Mouse (Mus musculus) embryonic facial prominence, embryonic 11.5 days (tissue): ENCODE data around the gene Wnt7a. TPM values are rescaled to one million over a fixed set of nuclear protein-coding genes. Genes with fewer than 3 reads are reported as not detected.

Experiments used
- ATAC-seq: fragments of 200-750 bp; cut with Nextera tagmentation; replicated peaks from 2 replicates; pipeline ENCODE4 v1.8.0; 2017; ENCODE audit warnings: low read depth; ENCODE audit not compliant: insufficient number of reproducible peaks, low FRiP score, low TSS enrichment
- DNase-seq: peaks from one replicate; pipeline ENCODE4 v3.0.0-alpha.2; 2015; ENCODE audit warnings: low spot score
- H3K27ac ChIP-seq: fragments of 300-500 bp; sonication (generic); replicated peaks from 2 replicates; pipeline ENCODE4 v1.5.1; 2014; ENCODE audit warnings: mild to moderate bottlenecking, low read depth, low read length, control low read depth
- H3K27me3 ChIP-seq: fragments of 300-500 bp; sonication (generic); 2 replicates; pipeline ENCODE4 v1.6.1; 2014; ENCODE audit warnings: mild to moderate bottlenecking, low read length, moderate library complexity, mixed read lengths; ENCODE audit not compliant: control insufficient read depth, insufficient read depth
- H3K36me3 ChIP-seq: fragments of 300-500 bp; sonication (generic); replicated peaks from 2 replicates; pipeline ENCODE4 v1.6.1; 2014; ENCODE audit warnings: low read depth, mild to moderate bottlenecking, low read length, moderate library complexity, mixed read lengths; ENCODE audit not compliant: control insufficient read depth, insufficient read depth
- H3K4me1 ChIP-seq: fragments of 300-500 bp; sonication (generic); 2 replicates; pipeline ENCODE4 v1.6.1; 2014; ENCODE audit warnings: low read length, mixed read lengths; ENCODE audit not compliant: control insufficient read depth, insufficient read depth
- H3K4me2 ChIP-seq: fragments of 300-500 bp; sonication (generic); 2 replicates; pipeline ENCODE4 v1.6.1; 2014; ENCODE audit warnings: low read depth, mild to moderate bottlenecking, control low read depth, low read length, moderate library complexity
- H3K4me3 ChIP-seq: fragments of 300-500 bp; sonication (generic); 2 replicates; pipeline ENCODE4 v1.5.1; 2014; ENCODE audit warnings: low read depth, low read length, control low read depth
- H3K9ac ChIP-seq: fragments of 300-500 bp; sonication (generic); replicated peaks from 2 replicates; pipeline ENCODE4 v1.6.1; 2014; ENCODE audit warnings: mild to moderate bottlenecking, control low read depth, low read length
- H3K9me3 ChIP-seq: fragments of 300-500 bp; sonication (generic); replicated peaks from 2 replicates; pipeline ENCODE4 v1.6.1; 2016; ENCODE audit warnings: mild to moderate bottlenecking, low read length, inconsistent platforms, mixed read lengths; ENCODE audit not compliant: control insufficient read depth
- WGBS: fragments of 180-500 bp; shearing (Covaris S2); extraction: QIAGEN DNeasy Blood & Tissue Kit; methylation state at CpG from one replicate; pipeline ENCODE4 v1.1.7; 2014; 5-methylcytosine and 5-hydroxymethylcytosine counted together
- polyA plus RNA-seq: library from polyadenylated mRNA; unstranded; fragments of >200 nt; fragmentation: Nextera tagmentation; extraction: Ambion mirVana; gene quantifications from 2 replicates; pipeline ENCODE4 v1.2.1, GENCODE M21; 2014

The Wnt7a gene
- polyA plus RNA-seq, 1 experiment from 2014 or later, result 1.3 TPM

DNA sequence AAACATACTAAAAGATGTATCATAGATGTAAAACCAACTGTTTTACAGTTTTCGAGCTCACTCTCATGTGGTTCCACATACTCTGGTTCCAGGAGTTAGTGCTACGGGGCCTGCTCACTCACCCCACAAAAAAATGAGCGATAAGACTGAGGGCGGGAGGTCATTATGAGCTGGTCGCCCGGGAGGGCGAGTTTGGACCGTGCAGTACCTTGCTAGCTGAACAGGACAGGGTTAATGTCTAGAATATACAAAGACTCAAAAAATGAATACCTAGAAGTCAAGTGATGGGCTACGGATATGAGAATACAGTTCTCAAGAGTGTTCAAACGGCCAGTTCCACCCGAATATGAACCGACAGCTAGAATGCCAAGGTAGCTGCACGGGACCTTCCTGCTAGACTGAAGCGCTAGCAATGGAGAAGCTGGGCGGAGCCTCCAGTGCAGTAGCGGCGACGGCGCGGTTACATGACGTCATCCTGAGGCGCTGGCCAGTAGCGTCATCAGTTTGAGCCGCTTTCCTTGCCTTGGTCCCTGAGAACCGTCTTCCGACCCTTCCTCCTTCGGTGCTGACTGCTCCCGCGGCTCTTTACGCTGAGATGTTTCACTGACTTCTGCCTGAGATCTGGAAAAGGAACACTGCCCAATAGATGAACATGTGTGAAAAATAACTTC, 29.4 kb upstream of the Wnt7a start:
- Histone ChIP-seq H3K27me3 (no peaks in the 10 kb centered on the region), H3K4me1 (no peaks in the 10 kb centered on the region; the same call in 1 of the 2 replicates), H3K9ac (peak overlapping the region; percentile 70), H3K9me3 (no peaks in the 10 kb centered on the region), H3K27ac (0 out of 2 replicates have a peak overlapping the region, but pooled peaks have one; percentile 28), H3K36me3 (no peaks in the 10 kb centered on the region), H3K4me2 (peak overlapping the region; percentile 87), H3K4me3 (peak overlapping the region; percentile 62)
- WGBS, result 2% methylated on average over 30 of the region's 30 CpGs
- DNase-seq (peak; percentile 98), ATAC-seq (peak; percentile 88)

DNA sequence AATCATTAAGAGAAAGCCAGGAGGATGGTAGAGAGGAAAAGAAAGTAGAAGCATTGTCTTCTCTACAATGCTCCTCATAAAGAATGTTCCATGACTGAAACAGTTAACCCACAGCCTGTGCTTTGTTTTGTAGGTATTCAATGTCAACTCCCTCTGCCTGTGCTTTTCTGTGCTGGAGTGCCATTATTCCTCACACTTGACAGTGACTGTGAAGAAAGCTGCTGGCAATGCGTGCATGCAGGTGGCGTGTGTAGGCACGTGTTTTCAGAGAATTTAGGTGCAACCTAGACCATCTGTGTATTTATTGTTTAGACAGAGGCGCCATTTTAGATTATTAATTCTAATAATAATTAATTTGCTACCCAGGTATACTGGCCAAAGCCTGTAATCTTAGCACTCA, 13.0 kb upstream of the Wnt7a start:
- H3K36me3 ChIP-seq, result no peaks in the 10 kb centered on the region
- no peaks in the 10 kb centered on the region for H3K9me3 ChIP-seq
- no peaks in the 10 kb centered on the region for H3K27me3 ChIP-seq
- no peak overlapping the region for H3K27ac ChIP-seq
- WGBS, result 56% methylated on average over 4 of the region's 4 CpGs
- H3K4me3 ChIP-seq, result no peak overlapping the region
- H3K9ac ChIP-seq, result no peak overlapping the region
- no peak overlapping the region for H3K4me2 ChIP-seq
- DNase-seq (no peak), ATAC-seq (no peak)
- H3K4me1 ChIP-seq, result no peaks in the 10 kb centered on the region

DNA sequence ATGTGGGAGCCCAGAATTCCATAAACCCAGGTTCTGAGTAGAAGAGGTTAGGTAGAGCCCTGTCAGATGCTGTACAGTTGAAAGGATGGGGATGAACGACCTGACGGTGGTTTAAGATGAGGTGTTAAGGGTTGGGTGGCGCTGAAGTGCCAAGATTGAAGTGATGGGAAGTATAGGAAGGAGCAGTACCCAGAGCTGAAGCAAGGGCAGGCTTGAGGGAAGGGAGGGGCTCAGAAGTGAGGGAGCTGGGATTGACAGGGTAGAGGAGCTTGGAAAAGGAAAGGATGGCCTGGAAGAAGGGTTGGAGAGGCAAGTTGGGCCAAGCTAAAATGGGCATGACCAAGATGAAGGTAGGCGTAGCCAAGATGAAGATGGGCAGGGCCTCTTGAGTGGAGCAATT, 10.5 kb upstream of the Wnt7a start:
- 0 out of 2 replicates have a peak, but pooled peaks cover 2% of the 10 kb centered on the region for H3K27me3 ChIP-seq
- no peaks in the 10 kb centered on the region for H3K36me3 ChIP-seq
- H3K9me3 ChIP-seq, result no peaks in the 10 kb centered on the region
- ATAC-seq, result no peak
- H3K4me3 ChIP-seq, result no peak overlapping the region
- 64% methylated on average over 4 of the region's 4 CpGs for WGBS
- no peak for DNase-seq
- H3K27ac ChIP-seq, result no peak overlapping the region
- no peaks in the 10 kb centered on the region for H3K4me1 ChIP-seq
- H3K4me2 ChIP-seq, result no peak overlapping the region
- H3K9ac ChIP-seq, result no peak overlapping the region

DNA sequence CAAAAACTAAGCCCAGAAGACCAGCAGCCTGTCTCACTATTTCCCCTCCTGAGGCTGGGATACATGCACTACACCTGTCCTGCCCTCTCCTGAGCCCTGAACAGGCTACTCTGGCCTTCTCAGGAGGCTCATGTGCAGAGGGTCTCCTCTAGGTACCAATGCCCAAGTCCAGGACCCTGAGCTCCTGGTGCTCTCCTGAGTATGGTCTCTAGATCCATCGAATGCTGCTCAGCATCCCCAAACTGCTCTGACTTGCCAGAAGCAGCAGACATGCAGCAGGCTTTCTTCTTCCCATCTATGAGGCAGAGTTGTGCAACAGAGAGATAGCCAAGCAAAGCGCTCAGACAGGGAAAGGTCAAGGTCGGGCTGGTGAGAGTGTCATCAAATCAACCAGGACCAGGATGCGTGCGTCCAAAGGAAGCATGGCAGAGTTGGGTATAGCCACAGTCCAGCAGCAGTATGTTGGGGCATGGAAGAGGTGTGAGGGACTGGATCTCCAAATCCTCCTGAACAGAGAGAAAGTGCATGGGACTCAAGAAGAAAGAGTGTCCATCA, 6.2 kb upstream of the Wnt7a start:
- H3K36me3 ChIP-seq, result no peaks in the 10 kb centered on the region
- no peaks in the 10 kb centered on the region for H3K4me1 ChIP-seq
- H3K27me3 ChIP-seq, result peaks cover 13% of the 10 kb centered on the region
- H3K9me3 ChIP-seq, result no peaks in the 10 kb centered on the region
- WGBS, result 76% methylated on average over 5 of the region's 5 CpGs
- DNase-seq, result no peak
- no peak overlapping the region for H3K9ac ChIP-seq
- no peak overlapping the region for H3K27ac ChIP-seq
- no peak for ATAC-seq
- no peak overlapping the region for H3K4me2 ChIP-seq
- H3K4me3 ChIP-seq, result no peak overlapping the region

DNA sequence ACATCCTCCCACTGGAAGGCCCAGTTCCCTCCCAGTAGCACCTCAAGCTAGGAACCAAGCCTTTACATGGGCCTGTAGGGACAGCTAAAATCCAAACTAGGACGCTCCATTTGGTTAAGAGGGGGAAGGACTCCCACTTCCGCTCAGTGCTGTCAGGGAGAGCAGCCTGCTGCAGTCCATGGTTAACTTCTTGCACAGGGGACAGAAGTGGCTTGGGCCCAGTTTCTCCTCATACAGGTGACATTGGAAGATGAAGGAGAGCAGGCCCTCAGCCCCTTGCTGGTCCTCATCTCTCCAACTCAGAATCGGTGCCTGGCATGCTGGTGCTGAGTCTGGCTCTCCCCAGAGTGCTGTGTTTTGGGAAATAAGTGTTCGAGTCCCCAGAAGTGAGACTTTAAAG, 5.0 kb upstream of the Wnt7a start:
- DNase-seq, result no peak
- no peak overlapping the region for H3K9ac ChIP-seq
- no peak overlapping the region for H3K27ac ChIP-seq
- H3K27me3 ChIP-seq, result peaks cover 25% of the 10 kb centered on the region
- no peak overlapping the region for H3K4me3 ChIP-seq
- ATAC-seq, result no peak
- 76% methylated on average over 4 of the region's 4 CpGs for WGBS
- H3K4me1 ChIP-seq, result no peaks in the 10 kb centered on the region
- H3K4me2 ChIP-seq, result no peak overlapping the region
- H3K9me3 ChIP-seq, result no peaks in the 10 kb centered on the region
- H3K36me3 ChIP-seq, result no peaks in the 10 kb centered on the region

DNA sequence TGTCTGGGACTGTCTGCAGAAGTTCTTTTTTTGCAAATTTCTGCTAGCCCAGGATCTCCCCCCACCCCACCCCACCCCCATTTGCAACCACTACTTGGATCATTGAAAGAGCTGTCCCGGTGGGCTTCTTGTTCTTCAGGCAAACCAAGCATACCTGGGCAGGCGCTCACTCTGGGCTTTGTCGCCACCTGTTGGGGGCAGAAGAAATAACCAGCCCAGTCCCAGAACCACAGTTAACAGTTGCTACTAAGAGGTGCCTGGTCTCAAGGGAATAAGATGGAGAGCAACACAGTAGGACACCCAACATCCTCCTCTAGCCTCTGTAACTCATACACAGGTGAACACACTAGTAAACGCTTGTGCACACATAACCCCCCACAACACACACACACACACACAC, 3.7 kb upstream of the Wnt7a start:
- no peak overlapping the region for H3K4me3 ChIP-seq
- H3K4me2 ChIP-seq, result no peak overlapping the region
- no peak overlapping the region for H3K9ac ChIP-seq
- no peaks in the 10 kb centered on the region for H3K36me3 ChIP-seq
- H3K9me3 ChIP-seq, result no peaks in the 10 kb centered on the region
- 4% methylated on average over 4 of the region's 4 CpGs for WGBS
- H3K27me3 ChIP-seq, result peaks cover 37% of the 10 kb centered on the region
- no peak overlapping the region for H3K27ac ChIP-seq
- peaks cover 2% of the 10 kb centered on the region; the same call in 1 of the 2 replicates for H3K4me1 ChIP-seq
- ATAC-seq (no peak), DNase-seq (peak; percentile 65)

DNA sequence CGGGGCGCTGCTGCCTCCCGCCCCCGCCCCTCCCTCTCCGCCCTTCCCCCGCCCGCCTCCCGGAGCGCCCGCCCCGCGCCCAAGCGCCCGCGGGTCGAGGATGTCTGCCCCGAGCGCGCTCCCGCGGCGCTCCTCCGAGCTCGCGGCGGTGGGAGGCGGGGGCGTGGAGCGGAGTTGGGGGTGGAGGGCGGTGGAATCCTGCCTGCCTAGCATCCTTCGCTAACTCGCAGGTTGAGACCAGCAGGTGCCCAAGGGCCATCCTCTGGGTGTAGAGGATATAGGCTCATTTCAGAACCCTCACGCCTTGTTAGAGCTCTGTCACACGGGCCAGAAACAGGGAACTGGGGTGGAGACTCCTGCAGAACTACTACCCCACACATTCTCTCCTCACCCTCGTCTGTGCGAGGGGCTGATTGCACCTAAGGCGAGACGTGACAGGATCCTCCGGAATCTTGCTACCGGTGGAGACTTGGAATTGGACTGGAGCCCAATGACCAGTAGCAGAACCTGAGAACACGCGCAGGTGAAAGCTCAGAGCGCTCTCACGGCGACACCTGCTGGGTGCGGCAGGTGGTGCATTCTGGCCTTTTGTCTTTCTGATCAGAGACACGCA, 312 bp upstream of the Wnt7a start:
- Histone ChIP-seq H3K4me3 (peak overlapping the region; percentile 53), H3K9ac (peak overlapping the region; percentile 32), H3K4me1 (peaks cover 6% of the 10 kb centered on the region; the same call in 1 of the 2 replicates), H3K9me3 (no peaks in the 10 kb centered on the region), H3K27me3 (peaks cover 53% of the 10 kb centered on the region), H3K4me2 (peak overlapping the region; percentile 93), H3K36me3 (no peaks in the 10 kb centered on the region), H3K27ac (no peak overlapping the region)
- WGBS, result 0% methylated on average over 32 of the region's 47 CpGs
- DNase-seq (peak; percentile 81), ATAC-seq (peak; percentile 58; the same call in 1 of the 2 replicates)

DNA sequence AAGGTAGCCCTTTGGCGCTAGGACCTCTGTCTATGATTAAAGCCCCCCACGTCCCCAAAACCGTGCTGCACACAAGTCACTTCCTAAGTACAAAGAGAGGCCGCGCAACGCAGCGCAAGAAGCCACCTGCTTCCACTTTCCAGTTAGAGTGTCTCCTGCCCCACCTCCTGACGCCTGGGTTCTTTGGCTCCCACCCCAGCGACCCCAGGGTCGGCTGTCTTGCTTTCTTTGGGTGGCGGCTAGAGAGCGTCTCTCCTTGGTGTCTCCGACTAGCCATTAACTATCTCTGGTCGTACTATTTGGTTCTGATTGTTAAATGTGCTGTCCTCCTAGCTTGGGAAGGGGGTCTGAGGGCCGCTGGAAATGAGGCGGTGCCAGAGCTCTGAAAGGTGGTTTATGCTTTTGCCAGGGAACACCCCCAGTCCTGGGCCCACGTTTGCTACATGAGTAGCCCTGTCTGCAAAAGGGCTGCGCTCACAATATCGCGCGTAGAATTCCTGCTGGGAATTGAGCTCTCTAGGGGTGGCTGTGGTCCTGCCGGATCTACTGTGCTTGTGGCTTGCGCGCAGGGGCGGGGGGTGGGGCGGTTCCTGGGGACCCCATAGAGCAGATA, 889 bp downstream of the Wnt7a start:
- H3K4me1 ChIP-seq, result peaks cover 6% of the 10 kb centered on the region; the same call in 1 of the 2 replicates
- peak overlapping the region; percentile 53 for H3K4me3 ChIP-seq
- DNase-seq (no peak), ATAC-seq (no peak)
- WGBS, result 1% methylated on average over 26 of the region's 26 CpGs
- peak overlapping the region; percentile 32; the same call in 1 of the 2 replicates for H3K9ac ChIP-seq
- peaks cover 53% of the 10 kb centered on the region for H3K27me3 ChIP-seq
- no peaks in the 10 kb centered on the region for H3K36me3 ChIP-seq
- no peaks in the 10 kb centered on the region for H3K9me3 ChIP-seq
- H3K4me2 ChIP-seq, result peak overlapping the region; percentile 93
- no peak overlapping the region for H3K27ac ChIP-seq
